Mouse (Mus musculus) adrenal gland, postnatal 36 days (tissue): ENCODE measurements around the gene Rps6kb1. TPM values are rescaled to one million over a fixed set of nuclear protein-coding genes. Genes with fewer than 3 reads are reported as not detected.

Experiments
- DNase-seq, 2 experiments: peaks; one replicate each; pipeline ENCODE4 v3.0.0; 2021; ENCODE audit warnings: mixed read lengths in 1 of 2
- long read RNA-seq, 2 experiments: library from polyadenylated mRNA; stranded (forward); transcript quantifications; one replicate each; pipeline ENCODE4 v2.0.0; 2021; ENCODE audit warnings: borderline sequencing depth in 2 of 2
- total RNA-seq, 2 experiments: library from RNA; stranded (reverse); gene quantifications; 2 replicates each; pipeline ENCODE4 v1.2.3; 2021

Gene Rps6kb1
- total RNA-seq: 10 to 100 TPM; 36.8 to 44.8 TPM
- long read RNA-seq, experiment 1, full-length matches to known transcripts: 48 of 68 reads
- long read RNA-seq, experiment 1, partial matches to known transcripts: 4 of 68 reads
- long read RNA-seq, experiment 1, other reads (novel, unspliced or antisense): 16 of 68 reads
- long read RNA-seq, experiment 2, full-length matches to known transcripts: 10 of 11 reads
- long read RNA-seq, experiment 2, partial matches to known transcripts: 0 of 11 reads
- long read RNA-seq, experiment 2, other reads (novel, unspliced or antisense): 1 of 11 reads

- peak; percentile 99 to 100 for DNase-seq
These were observed at the start of gene Rps6kb1, which contains the start of gene Tubd1 for GRCm38 (mm10) chr11:86544639-86545299. Rps6kb1 (minus strand) TSS chr11:86544805. Tubd1 (plus strand) TSS chr11:86544991.

GRCm38 (mm10) chr11:86593443-86593842, 48.8 kb upstream of the Rps6kb1 start:
- no peak for DNase-seq

- DNase-seq: no peak
These were observed 48.4 kb upstream of the Rps6kb1 start for GRCm38 (mm10) chr11:86592993-86593392.

GRCm38 (mm10) chr11:86591931-86592616, 47.5 kb upstream of the Rps6kb1 start:
- no peak for DNase-seq

GRCm38 (mm10) chr11:86591301-86591845, 46.8 kb upstream of the Rps6kb1 start:
- DNase-seq: no peak

GRCm38 (mm10) chr11:86590579-86590978, 46.0 kb upstream of the Rps6kb1 start:
- DNase-seq: no peak

- no peak for DNase-seq
These were observed 45.5 kb upstream of the Rps6kb1 start for GRCm38 (mm10) chr11:86590066-86590465.

GRCm38 (mm10) chr11:86588583-86589298, 44.1 kb upstream of the Rps6kb1 start:
- DNase-seq: no peak

- no peak for DNase-seq
These were observed 43.2 kb upstream of the Rps6kb1 start for GRCm38 (mm10) chr11:86587830-86588229.

- peak; percentile 63 to 71 for DNase-seq
These were observed 42.5 kb upstream of the Rps6kb1 start for GRCm38 (mm10) chr11:86586868-86587792.

GRCm38 (mm10) chr11:86586177-86586867, 41.7 kb upstream of the Rps6kb1 start:
- DNase-seq: no peak

GRCm38 (mm10) chr11:86585598-86585984, 41.0 kb upstream of the Rps6kb1 start:
- no peak for DNase-seq

GRCm38 (mm10) chr11:86584898-86585597, 40.4 kb upstream of the Rps6kb1 start:
- no peak for DNase-seq

GRCm38 (mm10) chr11:86583990-86584897, 39.6 kb upstream of the Rps6kb1 start:
- no peak for DNase-seq

GRCm38 (mm10) chr11:86583313-86583825, 38.8 kb upstream of the Rps6kb1 start:
- no peak for DNase-seq

GRCm38 (mm10) chr11:86582543-86583260, 38.1 kb upstream of the Rps6kb1 start:
- no peak for DNase-seq

GRCm38 (mm10) chr11:86581943-86582542, 37.4 kb upstream of the Rps6kb1 start:
- no peak for DNase-seq
